1 mouse cellular context compared by ENCODE assay signal in the genomic region with DNA sequence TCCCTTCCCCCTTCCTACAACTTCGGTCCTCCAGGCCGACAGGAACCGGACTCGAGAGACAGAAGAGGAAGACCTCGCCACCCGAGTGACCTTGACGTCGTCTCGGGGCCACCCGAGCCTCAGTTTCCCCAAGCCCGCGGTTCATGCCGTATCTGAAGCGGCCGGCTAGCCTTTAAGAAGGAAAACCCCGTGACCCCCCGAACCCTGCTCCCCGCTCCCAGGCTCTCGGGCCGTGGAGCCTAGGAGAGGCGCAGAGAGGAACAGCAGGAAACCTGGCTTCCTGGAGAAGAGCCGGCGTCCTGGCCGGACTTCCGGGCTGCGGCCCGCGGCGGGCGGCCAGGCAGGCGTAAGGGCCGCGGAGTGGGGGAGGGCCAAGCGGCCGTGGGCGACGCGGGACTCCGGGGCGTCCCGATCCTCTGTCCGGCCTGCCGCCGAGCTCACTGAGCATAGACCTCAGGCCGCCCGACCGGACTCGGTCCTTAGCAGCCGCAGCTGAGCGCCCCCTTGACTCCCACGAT.
TF ChIP-seq lines count a peak whose summit lies in the region.

No protein-coding gene starts in this region.

TF ChIP-seq in C2C12, 6 proteins besides CTCF, POLR2A, EP300 and RAD21 (continued from another document):
- TF ChIP-seq MAX (IDR thresholded peaks at IDR 0.05) (no peak), MYOD1 (IDR thresholded peaks at IDR 0.05; ENCODE audit: control insufficient read depth, insufficient read length, low read depth) (no peak), CEBPB (IDR thresholded peaks at IDR 0.05; ENCODE audit: low read depth) (no peak)
